Mouse (Mus musculus) erythroblast, embryonic 14.5 days (primary cell): ENCODE measurements around the gene Foxn3.

Source experiments
- GATA1 ChIP-seq: IDR thresholded peaks from 2 replicates; pipeline ENCODE4 v1.6.1; 2012; ENCODE audit warnings: low read length, inconsistent platforms, mixed read lengths
- TAL1 ChIP-seq: IDR thresholded peaks from 3 replicates; pipeline ENCODE4 v1.6.1; 2012; ENCODE audit warnings: low read length, inconsistent platforms, mixed read lengths

DNA sequence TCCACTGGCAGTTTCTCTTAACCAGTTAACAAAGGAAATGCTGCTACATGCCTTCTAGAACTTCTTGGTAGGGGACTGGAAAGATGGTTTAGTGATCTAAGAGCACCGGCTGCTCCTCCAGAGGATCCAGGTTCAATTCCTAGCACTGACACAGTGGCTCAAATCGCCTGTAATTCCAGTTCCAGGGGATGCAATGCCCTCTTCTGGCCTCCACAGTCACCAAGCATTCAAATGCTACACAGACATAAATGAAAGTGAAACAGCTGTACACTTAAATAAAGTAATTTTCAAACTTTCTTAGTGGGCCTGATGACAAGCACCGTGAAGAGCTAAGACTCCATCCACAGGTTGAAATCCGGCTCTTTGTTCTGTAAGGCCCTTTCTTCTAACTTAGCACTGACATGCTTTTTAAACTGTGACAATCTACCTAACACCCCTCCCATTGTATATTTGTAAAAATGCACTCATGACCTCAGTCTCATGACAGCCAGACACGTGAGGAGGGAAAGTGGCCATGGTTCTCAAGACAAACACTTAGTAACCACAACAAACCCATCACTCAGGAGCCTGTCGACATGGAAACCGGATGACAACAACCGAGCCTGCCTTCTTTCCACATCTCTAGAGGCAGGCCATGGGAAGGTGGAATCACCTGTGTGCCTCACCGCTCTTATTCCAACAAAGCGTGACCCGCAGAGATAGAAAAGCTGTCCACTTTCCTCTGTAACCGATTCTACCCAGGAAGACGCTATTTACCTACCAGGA, 222.8 kb downstream of the Foxn3 start:
- no peak for TF ChIP-seq TAL1
- no peak for TF ChIP-seq GATA1
